Mouse (Mus musculus): ENCODE measurements around the gene Has1.

DNA sequence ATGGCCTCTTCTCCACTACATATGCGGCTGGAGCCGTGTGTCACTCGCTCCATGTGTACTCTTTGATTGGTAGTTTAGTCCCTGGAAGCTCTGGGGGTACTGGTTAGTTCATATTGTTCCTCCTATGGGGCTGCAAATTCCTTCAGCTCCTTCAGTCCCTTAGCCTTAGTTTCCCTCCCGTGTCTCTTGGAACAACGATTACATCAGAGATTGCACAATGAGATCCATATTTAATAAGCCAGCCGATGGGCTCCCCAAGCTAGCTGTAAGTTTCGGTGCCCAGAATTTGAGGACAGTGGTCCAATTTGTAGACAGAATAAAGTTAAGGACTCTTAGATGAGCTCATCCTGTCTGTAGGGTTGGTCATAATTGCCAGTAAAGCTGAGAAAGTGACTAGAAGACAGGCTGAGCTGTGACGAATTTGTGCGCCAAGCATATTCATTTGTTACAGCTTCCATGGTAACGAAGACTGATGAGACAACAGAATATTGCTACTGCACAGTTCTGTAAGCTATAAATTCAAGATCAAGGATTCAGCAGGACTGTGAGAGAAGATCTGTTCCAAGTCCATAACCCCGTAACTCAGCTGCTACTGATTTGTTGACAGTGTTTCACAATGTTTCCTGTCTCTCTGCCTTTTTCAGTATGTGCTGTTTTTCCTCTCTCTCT, 11.9 kb upstream of the Has1 start:
- TF ChIP-seq POLR2A (IDR thresholded peaks at IDR 0.05; ENCODE audit: low read depth, low read length) (no peak), CTCF (IDR thresholded peaks at IDR 0.05; ENCODE audit: extremely low read depth, insufficient read length, insufficient replicate concordance, low read depth, low read length) (no peak)

All from small intestine, adult 2 months (tissue).